Mouse (Mus musculus): Measurements from ENCODE around the gene Gm2174. TPM values are rescaled to one million over a fixed set of nuclear protein-coding genes. Genes with fewer than 3 reads are reported as not detected.

Gm2174 gene
- total RNA-seq, 2 experiments from 2014 or later, result 90.9 TPM; not detected in 1

- ATAC-seq (ENCODE audit: poor library complexity, severe bottlenecking), result peak; percentile 63; the same call in 1 of the 2 replicates
Measured at GRCm38 (mm10) chrX:56489758-56490157, 42.0 kb downstream of the Gm2174 start.

- ATAC-seq (ENCODE audit: poor library complexity, severe bottlenecking), result no peak
Measured at GRCm38 (mm10) chrX:56497241-56497640, 49.5 kb downstream of the Gm2174 start.

Other genes with a start within 250 kb of the Gm2174 start
- gene Gm773, start 235.1 kb upstream of the Gm2174 start, total RNA-seq (2015), result not detected in 2 replicates
- gene Gm773, start 235.1 kb upstream of the Gm2174 start, total RNA-seq (2017), result not detected in 2 replicates
- 0.45 and 0.89 TPM in 2 replicates for gene Zfp449, start 101.6 kb upstream of the Gm2174 start, total RNA-seq (2015)
- gene Zfp449, start 101.6 kb upstream of the Gm2174 start, total RNA-seq (2017), result 1.1 and 1.2 TPM in 2 replicates
- gene Smim10l2a, start 73.4 kb upstream of the Gm2174 start, total RNA-seq (2015), result not detected in 2 replicates
- 0.29 TPM in 1 of 2 replicates, not detected in the other for gene Smim10l2a, start 73.4 kb upstream of the Gm2174 start, total RNA-seq (2017)
- gene Ints6l, start 6.9 kb downstream of the Gm2174 start, total RNA-seq (2015), result 155 and 175 TPM in 2 replicates
- gene Ints6l, start 6.9 kb downstream of the Gm2174 start, total RNA-seq (2017), result 106 and 114 TPM in 2 replicates
- gene Gm10477, start 76.8 kb downstream of the Gm2174 start, total RNA-seq (2015), result not detected in 2 replicates
- gene Gm10477, start 76.8 kb downstream of the Gm2174 start, total RNA-seq (2017), result not detected in 2 replicates
- 0.36 TPM in 1 of 2 replicates, not detected in the other for gene Gm648, start 101.6 kb downstream of the Gm2174 start, total RNA-seq (2015)
- gene Gm648, start 101.6 kb downstream of the Gm2174 start, total RNA-seq (2017), result not detected in 2 replicates
- 17.4 and 18.5 TPM in 2 replicates for gene Mmgt1, start 150.1 kb downstream of the Gm2174 start, total RNA-seq (2015)
- gene Mmgt1, start 150.1 kb downstream of the Gm2174 start, total RNA-seq (2017), result 13.3 and 15.5 TPM in 2 replicates
- 12.5 and 20.3 TPM in 2 replicates for gene Slc9a6, start 161.8 kb downstream of the Gm2174 start, total RNA-seq (2015)
- gene Slc9a6, start 161.8 kb downstream of the Gm2174 start, total RNA-seq (2017), result 12.6 and 20.2 TPM in 2 replicates

Measured in megakaryocyte, adult 5-6 weeks (primary cell).